Mouse (Mus musculus) spleen, adult 12 weeks (tissue): Measurements from ENCODE around the gene Crot.
"Not testable (repeated sequence)": the region's sequence is repeated elsewhere in the genome, so short reads cannot be mapped to it uniquely, and the experiment has no call there.

Source experiments
- DNase-seq: peaks from one replicate; pipeline ENCODE4 v3.0.0; 2022; ENCODE audit warnings: low spot score

Gene Crot

DNA sequence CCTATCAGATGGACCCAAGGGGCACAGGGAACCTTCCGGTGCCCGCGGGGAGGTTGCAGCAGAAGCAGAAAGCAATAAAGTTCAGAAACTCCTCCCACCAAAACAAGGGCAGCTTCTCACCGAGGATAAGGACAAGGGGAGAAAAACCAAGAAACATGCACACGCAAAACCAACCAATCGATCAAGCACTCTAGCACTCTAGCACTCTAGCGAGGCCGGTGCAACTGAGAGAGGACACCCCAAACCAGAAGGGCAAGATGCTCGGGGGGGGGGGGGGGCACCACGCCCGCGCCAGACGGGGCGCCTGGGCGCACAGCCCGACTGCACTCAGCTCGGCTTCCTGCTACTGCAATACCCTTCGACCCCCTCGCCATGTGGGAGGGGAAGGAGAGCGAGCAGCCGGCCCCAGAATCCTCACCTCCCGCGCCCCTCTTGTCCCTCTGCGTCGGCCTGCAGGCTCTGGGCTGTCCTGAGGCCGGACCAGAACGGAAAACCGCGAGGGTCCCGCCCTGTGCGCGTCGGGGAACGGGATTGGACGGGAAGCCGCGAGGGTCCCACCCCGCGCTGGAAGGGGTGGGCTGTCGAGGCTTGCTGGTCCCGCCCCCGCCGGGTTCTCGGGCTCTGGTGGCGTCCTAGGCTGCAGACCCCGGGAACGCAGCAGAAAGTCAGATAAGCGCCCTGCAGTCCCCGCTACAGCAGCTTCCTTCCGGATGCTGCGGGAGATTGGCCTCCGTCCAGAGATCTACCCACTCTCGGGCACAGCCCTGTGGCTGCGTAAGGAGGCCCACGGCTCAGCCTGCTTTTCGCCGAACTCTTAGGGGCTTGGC is at the start of gene Crot:
Gene Crot (minus strand): TSS at position 639 of the 827 bp plus-strand sequence.
- DNase-seq = peak; percentile 80

DNA sequence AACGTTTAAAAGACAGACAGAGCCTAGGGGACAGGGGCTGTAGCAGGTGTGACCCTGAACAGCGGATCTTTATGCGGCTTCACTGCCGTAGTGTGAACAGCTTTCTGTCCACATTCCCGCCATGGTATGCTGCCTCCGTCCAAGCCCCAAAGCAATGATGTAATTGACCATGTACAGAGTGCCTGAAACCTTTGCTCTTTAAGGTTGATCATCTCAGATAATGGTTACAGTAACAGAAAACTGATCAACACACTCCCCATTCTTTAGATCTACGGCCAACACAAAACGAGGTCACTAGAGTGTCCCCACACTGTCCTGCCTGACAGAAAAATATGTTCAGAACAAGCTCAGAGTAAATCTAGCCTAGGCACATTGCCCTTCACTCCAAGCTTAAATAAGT is 48.8 kb upstream of the Crot start:
- DNase-seq = no peak

DNA sequence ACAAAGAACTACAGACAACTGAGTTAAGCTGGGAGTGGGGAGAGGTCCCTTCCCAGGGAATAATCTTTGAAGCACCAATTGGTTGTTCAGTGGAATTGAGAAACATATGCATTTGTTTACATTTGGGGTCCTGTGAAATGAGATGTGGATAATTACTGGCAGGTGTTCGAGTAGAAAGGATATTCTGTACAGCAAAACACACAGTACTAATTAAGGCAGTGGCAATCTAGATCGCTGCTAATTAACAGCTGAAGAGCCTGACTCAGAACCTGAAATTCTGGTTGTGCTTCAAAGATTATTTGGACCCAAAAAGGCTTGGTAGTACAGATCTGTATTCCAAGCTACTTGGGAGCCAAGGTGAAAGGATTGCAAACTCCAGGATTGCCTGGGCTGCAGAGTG is 47.7 kb upstream of the Crot start:
- DNase-seq = no peak

DNA sequence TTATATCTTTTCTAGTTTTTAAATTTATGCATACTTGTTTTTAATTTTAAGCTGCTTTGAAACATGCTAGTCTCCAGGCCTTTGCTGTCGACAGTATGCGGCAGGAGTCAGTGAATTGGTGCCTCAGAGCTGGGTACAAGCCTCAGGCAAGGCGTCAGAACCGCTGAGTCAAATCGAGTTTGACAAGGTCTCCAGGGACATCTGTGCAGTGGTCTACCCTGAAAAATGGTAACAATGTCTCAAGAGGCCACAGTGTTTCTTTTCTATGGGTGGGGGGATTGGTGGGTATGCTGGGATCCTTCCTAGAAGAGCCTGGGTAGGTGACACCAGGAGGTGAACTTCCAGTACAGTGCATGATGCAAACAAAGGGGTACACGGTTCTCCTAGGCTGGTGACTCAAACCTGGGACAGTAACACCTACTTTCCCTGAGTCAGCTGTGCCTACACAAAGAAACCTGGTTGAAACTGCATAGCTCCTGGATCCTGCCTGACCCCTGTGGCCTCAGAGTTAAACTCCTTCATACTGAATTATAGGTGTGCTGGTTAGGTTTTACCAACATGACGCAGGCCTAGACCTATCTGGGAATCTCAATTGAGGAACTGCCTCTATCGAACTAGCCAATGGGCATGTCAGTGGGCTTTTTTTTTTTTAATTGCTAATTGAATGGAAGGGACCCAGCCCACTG is 46.6 kb upstream of the Crot start:
- DNase-seq = no peak

DNA sequence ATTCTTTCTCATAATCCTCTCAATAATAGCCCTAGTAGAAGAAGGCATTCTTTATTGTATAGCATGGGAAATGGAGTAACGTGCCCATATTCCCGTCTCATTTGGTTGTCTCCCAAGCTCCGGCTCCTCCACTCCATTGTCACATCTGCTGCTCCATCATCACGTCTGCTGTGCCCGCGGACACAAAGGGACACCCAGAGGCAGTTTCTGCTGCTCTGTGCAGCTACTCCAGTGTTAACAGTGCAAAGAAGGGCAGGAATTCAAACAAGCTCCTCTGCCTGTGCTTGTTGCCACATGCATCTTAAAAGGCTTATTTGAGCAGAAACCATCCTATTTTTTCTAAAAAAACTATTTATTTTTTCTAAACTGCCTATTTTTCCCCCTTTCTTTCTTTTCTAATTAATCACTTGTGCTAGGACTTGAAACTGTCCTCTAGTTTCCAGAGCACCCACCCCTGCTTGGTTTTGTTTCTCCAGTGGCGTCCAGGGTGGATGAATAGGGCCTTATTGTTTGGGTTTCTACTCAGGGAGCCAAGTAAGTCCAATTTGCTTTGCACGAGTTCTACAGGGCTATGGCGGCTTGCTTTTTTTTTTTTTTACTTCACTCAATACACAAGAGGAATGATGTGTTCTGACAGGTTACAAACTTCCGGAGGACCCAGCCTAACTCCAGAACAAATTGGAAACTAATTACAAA is 45.7 kb upstream of the Crot start:
- no peak for DNase-seq

DNA sequence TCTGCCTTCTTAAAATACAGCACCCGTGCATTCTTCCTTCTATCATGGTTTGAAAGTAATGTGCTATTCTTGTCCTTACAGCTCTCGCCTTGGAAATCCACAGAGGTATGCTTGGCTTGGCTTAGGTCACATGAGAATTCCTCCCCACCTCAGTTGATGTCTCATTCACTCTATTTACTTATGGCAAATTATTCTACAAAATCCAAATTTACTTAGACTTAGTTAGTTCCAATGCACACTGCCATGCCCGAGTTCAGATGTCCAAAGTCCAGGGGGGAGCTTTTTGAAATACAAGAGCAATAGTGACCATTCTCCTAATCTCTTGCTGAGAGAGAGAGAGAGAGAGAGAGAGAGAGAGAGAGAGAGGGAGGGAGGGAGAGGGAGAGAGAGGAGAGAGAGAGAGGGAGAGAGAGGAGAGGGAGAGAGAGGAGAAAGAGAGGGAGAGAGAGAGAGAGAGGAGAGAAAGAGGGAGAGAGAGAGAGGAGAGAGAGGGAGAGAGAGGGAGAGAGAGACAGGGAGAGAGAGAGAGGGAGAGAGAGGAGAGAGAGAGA is 43.6 kb upstream of the Crot start:
- no peak for DNase-seq

DNA sequence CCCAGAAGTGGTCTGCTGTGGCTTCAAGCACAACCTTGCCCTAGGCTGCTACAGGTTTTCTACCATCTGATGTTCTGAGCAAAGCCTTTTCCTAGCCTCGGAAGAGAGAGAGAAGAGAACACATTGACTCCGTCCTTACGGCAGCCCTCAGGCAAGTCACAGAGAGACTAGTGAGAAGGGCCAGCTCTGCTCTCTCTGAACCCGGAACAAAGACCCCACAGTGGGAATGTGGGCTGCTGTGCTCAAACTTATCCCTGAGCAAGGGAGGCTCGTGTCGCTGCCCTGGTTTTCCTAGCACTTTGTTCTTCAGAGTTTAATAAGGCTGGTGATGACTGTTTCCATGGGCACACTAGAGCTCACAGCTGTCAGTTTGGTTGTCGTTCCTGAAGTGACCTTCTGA is 42.9 kb upstream of the Crot start:
- no peak for DNase-seq

DNA sequence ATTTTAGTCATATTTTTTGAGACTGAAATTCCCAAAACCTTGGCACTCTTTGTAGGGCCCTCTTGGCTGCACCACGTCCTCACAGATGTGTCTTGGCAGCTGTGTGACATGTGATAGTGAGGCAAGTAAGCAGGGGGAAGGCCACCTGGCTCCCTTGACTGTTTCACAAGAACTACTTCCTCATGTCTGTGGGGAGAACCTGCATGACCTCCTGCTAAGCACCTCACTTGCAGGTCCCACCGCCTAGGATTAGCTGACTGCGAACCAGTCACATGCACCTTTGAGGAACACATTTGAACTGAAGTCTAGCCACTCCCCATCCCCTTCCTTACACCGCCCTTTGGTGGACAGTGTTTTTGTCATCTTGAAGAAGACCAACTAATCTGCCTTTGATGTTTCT is 40.2 kb upstream of the Crot start:
- DNase-seq = peak; percentile 4

DNA sequence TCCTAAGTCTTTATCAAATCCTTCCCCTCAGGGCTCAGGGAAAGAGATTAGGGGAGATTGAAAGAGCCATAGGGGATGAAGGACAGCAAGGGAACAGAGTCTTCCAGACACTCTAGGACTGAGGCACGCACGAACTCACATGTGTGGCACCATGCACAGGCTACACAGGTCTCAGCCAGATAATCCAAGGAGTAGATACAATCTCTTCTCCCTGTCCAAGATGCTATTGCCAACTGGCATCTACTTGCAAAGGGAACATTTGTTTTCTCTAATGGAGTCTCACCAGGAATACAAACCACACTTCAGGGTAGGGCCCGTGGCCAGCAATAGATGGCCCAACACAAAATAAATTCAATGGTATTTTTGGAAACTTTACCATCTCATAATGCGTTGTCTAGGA is 38.3 kb upstream of the Crot start:
- DNase-seq = no peak

DNA sequence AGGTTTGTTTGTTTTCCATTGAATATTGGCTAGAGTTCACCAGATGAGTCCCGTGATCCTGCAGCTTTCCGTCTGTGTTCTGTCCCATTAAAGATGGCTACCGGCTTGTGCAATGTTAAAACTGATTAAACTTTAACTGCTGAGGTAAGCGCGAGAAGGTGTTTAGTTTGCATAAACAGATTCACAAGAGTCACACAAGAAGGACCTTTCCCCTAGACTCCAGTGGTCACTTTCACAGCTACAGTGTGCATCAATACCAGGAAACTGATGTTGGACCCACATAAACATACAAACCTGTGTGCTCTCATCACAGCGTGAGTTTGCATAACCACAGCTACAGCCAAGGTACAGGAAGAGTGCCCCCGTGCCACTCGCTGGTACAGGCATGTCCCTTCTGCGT is 37.4 kb upstream of the Crot start:
- DNase-seq = no peak

DNA sequence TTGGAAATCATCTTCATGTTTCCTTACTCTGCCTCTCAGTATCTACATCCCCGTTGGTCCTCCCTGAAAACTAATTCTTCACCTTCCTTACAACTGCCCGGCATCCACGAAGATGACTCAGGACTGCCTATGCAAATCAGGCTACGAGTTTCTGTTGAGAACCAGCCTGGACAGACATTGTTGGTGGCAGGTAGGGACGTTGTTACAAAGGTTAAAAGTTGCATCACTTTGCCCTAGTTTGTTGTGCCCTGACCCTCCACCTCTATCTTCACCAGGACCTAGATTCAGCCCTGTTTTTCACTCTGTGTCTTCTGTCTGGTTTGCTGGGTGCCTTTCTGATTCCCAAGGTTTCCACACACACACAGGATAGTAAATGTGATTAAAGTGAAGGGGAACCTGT is 36.7 kb upstream of the Crot start:
- no peak for DNase-seq

DNA sequence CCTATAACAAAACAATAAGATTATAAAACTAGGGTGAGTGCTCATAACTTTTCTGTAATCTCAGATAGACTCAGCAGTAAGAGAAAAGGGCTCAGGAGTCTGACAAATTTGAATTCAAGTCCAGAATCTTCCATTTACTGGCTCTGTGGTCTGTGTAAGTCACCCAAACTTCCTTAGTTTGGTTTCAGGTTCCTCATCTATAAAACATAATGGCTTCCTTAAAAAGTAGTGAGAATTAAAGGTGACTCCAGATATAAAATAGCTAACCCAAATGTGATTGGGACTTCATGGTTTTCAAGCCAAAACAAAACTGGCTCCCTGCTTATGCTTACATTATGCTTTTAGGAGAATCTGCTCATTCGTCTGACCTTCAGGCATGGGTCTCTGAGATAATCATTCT is 35.5 kb upstream of the Crot start:
- DNase-seq = no peak

DNA sequence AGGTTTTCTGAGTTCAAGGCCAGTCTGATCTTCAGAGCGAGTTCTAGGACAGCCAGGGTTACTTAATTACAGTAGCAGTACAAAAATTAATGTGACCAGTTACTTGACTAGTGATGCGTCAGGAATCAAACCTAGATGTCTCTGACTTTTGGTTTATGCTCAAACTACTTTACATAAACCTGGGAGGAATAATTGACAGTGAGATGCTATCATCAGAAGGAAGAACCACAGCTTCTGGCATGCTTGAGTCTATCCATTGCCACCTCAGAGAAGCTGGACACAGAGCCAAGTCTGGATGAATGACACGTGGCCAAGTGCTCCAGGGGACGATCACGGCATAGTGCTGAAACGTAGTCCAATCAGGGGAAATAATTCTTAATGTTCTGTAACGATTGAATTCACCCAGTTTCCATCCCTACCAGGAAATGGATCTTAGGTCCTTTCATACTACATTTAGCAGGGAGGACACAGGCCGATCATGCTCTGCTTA is 35.0 kb upstream of the Crot start:
- no peak for DNase-seq

DNA sequence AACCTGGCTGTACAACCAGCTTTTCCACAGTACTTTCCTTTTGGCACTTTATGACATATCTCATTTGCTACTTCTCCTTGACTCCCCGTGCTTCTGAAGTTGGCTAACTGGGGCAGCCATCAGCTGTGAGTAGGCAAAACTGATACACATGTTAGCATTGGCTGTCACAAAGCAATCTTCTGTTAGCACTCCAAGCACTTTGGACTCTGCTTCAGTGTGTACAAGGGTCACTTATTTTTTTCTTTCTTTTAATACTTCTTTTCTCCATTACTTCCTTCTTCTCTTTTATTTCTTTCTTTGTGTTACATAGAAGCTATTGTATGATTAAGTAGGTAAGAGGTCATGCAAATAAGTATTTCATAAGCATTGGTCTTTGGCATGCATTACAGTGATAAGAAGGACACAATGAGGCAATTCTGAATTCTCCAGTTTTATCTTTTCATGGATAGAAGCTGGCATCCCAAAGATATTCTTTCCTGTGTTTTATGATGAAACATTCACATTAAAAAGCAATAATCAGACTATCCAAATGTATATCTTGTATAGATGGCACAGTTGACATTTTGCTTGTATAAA is 31.2 kb upstream of the Crot start:
- DNase-seq = no peak

DNA sequence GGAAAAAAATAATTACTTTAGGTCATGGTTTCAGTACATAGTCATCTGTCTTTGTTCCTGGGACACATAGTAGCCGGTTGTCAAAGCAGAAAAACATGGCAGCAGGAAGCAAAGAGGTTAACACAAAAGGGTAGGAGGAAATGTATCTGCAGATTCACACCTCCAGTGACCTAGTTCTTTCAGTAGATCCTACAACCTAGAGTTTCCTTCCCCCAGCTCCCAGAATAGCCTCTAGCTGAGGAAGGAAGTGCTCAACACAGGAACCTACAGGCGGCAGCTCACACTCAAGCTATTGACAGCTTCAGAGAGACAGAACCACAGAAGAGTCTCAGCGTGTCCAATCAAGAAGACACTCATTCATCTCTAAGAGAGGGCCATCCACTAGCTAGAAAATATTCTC is 18.2 kb upstream of the Crot start:
- no peak for DNase-seq

DNA sequence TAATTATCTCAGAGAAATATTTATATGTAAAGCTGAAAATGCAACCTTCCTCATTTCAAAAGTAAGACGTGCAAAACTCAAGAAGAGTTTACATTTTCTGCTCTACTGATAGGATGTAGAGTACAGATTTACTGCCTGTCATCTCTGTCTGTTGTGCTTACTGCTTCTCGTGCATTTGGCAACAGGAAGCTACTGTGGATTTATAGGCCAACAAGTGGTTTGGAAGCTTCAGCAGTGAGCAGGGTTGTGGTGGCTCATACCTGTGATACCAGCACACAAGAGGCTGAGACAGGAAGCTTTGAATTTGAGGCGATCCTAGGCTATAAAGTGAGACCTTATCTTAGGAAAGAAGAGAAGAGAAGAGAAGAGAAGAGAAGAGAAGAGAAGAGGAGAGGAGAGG is 17.6 kb upstream of the Crot start:
- no peak for DNase-seq

DNA sequence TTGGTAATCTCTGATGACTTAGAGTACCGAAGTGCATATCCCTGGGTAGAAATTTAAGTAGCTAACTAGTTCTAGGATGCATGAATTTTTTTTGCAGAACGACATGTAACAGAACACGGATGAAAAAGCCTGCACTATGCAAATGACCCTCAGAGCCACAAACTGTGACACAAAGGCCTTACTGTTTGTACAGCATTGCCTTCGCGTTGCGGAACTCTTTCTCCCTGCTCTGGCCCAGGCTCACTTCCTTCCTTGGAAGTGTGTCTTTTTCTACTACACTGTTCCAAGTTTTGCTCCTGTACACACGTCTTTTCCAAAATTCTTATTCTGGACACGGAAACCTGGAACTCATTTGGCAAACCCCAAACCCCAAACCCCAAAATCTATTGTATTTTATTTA is 14.2 kb upstream of the Crot start:
- DNase-seq = no peak

DNA sequence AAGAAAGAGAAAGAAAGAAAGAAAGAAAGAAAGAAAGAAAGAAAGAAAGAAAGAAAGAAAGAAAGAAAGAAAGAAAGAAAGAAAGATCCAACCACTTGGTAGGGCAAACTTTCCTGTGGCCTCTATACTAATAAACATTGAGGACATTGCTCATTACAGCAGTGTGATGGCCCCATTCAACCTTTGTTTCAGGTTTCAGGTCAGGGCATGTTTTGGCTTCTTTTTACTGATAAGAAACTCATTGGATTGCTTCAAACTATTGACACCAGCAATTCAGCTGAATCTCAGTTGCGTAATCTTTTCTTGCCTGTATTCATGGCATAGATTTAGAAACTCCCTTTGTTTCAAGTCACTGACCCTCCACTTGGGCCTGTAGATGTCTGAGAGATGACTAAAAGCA is 13.0 kb upstream of the Crot start:
- DNase-seq = no peak

DNA sequence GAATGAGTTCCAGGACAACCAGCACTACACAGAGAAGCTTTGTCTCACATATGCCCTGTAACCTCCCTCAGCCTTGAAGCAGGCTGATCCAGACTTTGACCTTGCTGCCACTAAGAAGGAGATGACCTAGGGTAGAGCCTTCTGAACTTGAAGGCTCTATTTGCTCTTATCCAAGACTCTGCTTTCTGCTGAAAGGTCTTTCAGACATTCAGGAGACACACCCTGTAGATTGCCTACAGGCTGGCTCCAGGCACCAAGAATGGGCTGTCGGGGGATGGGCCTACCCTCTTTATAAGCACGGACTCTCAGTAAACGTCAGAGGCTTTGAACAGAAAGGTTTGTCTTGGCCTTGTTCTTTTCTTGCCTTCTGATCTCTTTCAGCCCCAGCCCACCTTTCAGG is 9.5 kb upstream of the Crot start:
- DNase-seq = not testable (repeated sequence)

DNA sequence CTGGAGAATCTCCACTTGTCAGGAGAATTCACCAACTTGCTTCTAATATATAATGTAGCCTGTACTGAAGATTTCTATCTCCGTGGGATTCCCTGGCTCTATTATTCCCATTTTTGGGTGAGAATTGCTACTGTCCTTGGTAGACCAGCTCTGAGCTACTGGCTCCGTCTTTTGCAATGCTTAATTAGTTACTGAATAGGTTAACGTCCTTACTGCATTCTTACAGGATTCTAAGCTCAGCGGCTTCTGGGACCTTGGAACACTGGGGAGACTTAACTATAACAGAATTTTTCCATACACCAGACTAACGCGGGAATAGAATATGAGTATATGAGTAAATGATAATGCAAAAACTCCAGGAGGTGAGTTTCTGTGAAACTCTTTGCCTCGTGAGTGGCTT is 2.9 kb upstream of the Crot start:
- DNase-seq = not testable (repeated sequence)

DNA sequence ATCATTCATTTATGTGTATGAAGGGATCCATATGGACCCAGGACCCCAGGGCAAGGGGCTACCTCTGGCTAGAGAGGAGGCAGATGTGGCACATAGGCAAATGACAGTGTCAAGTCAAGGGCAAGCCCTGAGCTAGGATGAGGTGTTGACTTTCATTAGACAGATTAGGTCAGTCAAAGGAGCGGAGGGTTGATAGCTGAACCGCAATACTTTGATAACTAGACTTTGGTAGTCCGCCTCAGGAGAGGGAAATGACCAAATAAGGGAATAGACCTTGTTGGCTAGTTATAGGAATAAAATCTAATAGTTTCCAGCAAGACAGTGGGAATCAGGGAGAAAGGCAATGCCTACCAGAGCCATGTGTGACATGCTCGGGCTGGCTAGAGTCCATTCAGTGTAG is 2.0 kb upstream of the Crot start:
- DNase-seq = no peak

DNA sequence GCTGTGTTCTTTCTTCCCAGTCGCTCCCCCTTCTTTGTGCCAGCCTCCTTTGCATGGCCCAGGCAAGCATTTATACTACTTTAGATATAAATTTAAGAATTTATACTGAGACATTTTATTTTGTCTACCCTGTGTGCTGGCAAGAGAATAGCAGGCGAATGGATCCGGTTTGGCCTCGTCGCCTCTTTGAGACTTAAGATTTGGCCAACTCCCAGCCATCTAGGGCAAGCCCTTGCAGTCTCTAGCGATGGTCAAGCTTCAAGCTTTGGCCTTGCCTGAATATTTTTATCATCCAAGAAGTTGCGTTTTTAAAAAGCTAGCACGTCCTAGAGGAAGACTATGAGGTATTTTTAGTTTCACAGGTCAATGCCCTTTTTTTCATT is 380 bp upstream of the Crot start:
- no peak for DNase-seq
